Mouse (Mus musculus) embryo, embryonic 11.5 days (tissue): Measurements from ENCODE around the gene Gm49486.
A peak's percentile ranks its signal among the peaks of the same experiment; 100 is the strongest.

Source experiments
- DNase-seq: peaks from one replicate; pipeline ENCODE4 v3.0.0-alpha.2; 2012; ENCODE audit warnings: low read depth, low spot score

The Gm49486 gene

DNA sequence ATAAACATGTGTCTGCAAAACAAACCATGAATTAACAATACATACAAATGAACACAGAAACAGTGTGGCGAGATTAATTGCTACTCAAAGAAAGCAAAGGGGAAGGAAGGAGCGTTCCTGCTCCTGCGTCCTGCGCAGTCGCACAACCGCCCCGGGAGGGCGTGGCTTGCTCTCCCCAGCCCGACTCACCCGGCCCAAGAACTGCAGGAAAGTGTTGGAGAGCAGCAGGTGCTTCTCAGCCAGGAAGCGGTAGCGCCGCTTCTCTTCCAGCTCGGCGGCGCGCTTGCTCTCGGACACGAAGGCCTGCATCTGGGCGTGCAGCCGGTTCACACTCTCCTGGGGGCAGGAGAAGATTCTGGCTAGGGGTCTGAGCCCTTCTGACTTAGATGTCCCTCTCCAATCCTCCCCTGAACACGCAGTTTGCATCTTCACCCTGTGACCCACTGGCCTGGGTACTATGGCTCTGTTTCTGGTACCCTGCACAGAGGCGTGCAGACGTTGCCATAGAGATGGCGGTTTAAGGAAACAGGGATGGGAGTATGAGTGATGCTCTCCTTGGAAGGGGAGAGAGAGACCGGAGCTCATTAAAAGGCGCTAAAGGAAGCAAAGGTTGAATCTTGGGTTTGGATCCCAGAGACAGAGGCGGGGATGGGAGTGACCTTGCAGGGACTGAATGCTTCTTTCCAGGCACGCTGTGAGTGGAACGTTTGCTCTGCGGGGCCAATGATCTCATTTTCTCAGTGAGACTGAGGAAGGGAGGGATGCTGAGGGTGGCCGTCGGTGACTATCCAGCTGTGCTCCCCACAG, 41.3 kb downstream of the Gm49486 start:
- DNase-seq, result peak; percentile 61

DNA sequence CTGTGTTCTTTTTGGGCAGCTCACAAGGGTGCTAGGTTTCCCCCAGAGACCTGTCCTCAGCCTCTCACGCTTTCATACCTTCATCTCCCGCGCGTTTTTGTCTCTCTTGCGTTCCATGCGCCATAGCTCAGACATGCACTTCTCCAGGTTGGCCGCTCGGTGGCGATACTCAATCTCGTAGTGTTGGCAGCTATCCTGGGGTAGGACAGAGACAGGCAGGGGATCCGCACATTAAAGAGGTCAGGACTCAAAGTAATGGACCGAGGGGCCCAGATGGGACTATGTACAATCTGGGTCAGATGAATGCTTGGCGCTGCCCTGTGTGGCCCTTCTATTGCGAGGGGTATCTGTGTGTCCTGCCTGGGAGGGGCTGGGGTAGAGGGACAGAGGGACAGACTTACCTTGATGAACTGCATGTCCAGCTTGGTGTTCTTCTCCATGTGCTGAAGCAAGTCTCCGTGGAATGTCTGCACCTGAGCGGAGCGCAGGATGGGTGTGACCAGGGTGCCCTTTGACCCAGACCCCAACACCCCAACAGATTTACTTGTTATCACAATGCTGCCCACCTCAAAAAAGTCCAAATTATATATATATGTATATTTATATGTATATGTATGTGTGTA, 42.0 kb downstream of the Gm49486 start:
- no peak for DNase-seq

DNA sequence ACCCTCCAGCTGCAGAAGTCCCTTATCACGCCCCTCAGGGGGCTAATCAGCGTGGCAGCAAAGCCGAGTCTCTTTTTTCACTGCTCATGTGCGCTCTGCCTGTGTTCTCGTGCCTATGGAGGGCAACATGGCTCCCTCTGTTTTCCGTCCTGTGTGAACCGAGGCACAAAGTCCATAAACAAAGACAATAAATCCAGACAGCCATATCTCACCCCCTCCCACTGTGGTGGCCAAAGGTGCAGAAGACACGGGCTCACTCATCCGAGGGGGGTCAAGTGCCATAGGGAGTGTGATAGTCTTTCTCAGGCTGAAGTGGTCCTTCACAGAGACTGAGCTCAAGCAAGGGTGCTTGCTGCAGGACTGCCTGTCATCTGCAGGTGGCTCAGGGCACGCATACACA, 43.8 kb downstream of the Gm49486 start:
- no peak for DNase-seq

DNA sequence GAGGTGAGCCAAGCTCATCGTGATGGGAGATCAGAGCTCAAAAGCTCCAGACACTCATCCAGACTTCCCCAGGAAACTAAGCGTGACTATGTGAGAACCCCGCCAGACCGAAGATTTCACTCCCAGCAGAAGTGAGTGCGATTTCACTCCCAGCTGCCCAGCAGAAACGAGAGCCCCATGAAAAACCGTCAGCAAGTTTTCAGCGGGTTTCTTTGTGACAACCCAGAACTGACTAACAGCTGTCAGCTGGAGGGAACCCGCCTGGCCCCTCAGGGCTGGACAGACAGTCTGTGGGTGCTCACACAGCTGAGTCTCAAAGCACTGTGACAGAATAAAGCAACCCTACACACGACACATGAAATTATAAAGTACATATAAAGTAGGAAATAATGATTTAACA, 48.5 kb downstream of the Gm49486 start:
- DNase-seq, result no peak

DNA sequence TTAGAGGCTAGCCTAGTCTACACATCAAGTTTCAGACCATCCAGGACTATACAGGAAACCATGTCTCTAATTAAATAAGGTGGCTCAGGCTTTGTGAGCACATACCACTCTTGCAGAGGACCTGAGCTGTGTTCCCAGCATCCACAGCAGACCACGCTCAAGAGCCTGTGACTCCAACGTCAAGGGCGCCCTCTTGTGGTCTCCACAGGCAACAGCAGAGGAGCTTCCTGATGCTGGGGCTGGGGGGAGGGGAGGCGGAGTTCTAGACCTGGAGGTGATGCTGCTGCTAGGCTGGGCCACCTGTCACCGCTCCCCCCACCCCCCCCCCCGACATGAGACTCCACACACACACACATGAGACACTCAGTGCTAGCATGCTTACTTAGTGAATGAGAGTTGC, 51.0 kb downstream of the Gm49486 start:
- DNase-seq, result no peak

DNA sequence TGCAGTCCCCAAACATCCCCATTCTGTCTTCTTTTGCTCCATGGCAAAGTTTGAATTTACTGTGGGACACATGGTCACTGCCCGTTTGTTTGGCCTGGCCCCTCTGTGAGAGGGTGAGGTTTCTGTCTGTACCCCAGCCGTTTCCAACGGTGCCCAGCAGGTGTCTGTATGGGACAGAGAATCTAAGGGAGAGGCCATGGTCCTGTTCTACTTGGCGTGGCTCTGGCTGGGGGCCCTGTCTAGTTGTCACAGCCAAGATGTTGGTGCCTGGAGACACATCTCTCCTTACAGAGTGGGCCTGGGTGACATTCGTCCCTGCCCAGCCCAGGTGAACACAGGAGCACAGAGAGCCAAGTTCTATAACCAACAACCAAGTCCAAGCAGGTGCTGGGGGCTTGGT, 51.7 kb downstream of the Gm49486 start:
- DNase-seq, result no peak

DNA sequence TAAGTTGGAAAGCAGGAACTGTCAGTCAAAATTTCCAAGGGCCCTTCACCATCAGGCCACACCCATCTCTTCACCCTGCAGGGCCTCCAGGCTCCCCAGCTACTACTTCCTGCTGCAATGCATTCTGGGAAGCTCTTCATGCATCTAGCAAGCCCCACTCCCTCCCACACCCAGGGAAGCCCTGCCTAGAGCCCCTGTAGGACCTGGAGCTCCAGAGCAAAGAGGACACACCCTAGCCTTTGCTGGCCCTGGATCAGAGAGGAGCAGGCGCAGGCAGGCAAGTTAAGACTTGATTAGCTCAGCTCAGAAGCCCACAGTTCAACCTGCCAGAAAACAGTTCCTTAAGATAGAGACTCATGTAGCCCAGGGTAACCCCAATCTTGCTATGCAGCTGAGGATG, 52.2 kb downstream of the Gm49486 start:
- no peak for DNase-seq

DNA sequence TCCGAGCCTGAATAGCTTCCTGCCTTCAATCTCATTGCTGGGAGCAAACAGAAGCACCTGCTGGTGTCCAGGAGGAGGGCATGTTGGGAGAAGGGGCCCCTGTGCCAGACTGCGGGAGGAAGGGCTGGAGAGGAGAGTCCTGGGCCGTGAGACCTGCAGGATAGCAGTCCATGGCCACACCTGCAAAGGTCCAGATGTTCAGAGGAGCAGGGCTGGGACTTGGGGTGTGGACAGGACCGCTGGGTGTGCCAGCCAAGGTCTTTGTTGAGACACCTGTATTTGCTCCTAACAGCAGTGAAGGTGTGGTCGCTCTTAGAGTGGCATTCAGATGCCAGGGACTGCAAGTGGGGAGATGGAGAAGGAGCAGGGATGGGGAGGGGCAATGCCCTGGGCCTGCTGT, 53.2 kb downstream of the Gm49486 start:
- no peak for DNase-seq

DNA sequence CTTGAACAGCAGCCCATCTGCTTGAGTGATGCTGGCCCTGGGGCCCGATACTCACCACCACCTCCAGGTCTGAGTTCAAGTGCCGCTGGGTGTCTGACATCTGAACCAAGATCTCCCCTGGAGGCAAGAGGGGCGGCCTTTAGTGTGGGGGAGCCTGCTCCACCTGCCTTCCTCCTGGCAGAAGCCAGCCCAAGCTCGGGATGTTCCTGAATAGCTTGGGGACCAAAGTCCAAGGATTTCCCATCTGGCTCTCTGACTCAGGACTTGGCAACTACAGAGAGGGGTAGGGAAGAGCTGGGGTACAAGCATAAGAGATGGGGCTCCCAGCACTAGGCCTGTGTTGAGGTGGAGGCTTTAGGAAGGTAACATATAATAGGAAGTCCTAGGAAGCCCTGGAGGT, 54.2 kb downstream of the Gm49486 start:
- DNase-seq, result no peak

DNA sequence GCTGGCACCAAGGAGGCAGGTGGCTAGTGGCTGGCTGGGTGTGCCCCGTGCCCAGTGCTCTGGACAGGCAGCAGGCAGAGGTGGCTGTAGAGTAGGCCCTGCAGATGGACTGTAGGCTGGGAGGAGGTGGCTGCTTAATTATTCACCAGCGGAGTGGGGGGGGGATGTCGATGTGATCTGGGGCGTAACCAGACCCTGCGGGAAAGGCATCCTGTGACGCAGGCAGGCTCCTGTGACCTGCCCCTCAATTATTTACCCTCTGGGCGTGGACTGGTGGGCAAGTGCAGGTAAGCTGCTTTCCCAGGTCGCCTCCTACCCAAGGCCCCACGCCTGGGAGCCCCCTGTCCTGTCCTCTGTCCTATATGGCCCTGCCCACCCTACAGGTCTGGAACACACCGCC, 56.2 kb downstream of the Gm49486 start, which contains the start of gene Baiap2l2:
Gene Baiap2l2 (minus strand): TSS at position 139 of the 400 bp plus-strand sequence.
- no peak for DNase-seq

DNA sequence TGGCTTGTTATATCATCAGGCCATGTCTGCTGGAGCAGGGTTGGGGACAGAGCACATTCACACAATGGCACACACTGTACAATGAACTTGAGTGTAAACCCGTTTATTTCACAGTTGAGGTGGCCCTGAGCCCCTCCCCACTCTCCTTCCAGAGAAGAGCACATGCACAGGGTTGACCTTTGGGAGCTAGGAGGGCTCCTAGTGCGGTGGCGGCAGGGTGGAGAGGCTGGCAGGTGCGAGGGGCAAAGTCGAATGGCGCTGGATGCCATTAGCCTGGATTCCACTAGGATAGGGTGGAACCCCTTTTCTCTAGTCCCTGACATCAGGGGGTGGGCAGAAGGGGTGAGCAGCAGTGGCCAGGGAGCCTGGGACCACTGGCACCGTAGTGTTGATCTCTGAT, 57.0 kb downstream of the Gm49486 start:
- no peak for DNase-seq

DNA sequence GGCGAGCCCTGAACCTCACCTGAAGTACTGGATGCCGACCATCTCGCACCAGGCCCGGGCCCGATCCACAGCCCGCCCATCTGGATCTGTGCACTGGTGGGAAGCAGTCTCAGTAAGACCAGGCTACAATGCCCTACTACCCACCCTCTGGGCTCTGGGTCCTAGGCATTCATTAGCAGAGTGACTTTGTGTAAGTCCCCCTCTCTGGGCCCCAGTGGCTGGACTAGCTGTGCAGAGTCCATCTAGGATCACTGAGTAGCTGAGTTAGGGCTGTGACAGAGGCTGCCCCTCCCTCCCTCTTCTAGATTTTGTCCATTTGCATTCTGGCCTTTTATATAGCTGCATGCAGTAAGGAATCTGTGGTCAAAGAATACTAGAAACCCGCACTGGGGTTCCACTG, 57.9 kb downstream of the Gm49486 start:
- DNase-seq, result no peak

DNA sequence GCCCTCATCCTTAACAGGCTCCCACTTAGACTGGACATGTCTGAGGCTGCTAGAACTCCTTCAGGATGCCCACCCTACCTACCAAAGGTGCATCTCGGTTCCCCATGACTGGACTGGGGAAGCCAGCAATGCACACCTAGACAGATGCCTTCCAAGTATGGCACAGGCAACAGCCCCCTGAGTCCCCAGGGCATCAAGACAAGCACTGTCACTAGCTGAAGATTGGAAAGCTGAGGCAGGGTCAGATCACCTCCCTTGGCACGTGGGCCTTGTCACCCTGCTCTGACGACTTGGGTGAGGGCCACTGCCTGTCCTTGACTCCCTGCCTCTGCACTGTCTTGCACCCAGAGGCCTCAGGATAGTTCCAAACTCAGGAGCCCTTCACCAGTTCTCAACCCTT, 59.2 kb downstream of the Gm49486 start:
- DNase-seq, result no peak

DNA sequence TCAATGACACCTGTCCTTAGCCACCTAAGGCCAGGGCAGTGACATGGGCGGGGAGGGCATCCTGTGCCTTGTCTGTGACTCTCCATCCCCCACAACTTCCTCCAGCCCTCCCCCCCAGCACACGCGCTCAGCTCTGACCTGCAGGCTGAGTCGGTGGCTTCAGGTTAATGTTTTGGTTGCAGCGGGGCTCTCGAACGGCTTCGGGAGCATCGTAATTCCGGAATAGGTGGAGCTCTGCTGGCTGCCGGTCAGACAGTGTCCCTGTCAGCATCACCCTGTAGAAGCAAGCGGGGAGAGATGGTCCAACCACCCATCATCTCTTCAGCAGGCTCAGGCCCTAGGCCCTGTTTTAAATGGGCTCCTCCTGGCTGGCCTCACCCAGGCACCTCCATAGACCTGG, 60.2 kb downstream of the Gm49486 start:
- no peak for DNase-seq

DNA sequence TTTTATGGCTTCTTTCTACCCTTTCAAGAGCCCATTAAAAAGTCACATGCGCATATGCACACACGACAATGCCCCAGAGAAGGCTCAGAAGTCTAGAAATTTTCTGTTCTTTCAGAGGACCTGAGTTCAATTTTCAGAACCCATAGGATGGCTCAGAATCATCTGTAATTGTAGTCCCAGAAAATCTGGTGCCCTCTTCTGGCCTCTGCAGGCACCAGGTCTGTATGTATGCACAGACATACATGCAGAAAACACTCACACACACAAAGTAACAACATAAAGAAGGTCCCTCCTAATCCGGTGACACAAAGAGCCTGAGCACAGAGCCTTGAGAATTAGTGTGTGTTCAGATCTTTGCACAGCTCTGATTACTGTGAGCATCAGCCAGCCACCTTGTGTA, 61.1 kb downstream of the Gm49486 start:
- no peak for DNase-seq

DNA sequence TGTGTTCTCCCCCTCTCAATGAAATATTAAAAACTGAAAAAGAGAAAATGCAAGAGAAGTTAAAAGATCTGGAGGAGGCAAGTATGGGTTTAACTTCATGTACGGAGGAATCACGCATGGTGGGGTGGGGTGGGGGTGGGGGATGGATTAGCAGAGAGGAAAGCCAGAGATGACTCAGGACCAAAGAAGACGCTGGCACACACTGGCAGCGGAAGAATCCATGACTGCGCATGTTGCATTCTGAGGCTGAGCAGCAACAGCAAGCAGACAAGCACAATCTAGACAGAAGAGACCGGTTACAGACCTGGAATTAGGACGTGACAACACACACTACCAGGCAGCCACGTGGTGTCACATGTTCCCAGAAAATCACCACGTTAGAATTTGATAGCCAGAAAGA, 63.6 kb downstream of the Gm49486 start:
- DNase-seq, result no peak

DNA sequence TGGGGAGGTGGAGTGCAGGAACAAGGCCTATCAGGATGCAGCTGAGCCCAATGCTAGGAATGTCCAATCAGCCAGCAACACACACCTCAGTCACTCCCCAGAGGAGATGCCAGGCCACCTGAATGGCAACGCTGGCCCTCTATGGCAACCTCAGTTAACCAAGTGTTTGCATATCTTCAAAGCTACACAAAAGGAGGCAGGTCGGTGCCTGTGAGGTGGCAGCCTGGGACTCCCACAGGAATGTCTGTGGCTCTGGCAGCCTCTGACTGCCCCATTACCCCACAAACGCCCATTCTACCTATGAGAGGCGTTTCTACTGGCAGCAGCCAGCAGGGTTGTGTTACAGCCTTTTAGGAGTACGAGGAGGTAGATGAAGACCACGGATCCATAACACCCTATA, 69.4 kb downstream of the Gm49486 start:
- no peak for DNase-seq

DNA sequence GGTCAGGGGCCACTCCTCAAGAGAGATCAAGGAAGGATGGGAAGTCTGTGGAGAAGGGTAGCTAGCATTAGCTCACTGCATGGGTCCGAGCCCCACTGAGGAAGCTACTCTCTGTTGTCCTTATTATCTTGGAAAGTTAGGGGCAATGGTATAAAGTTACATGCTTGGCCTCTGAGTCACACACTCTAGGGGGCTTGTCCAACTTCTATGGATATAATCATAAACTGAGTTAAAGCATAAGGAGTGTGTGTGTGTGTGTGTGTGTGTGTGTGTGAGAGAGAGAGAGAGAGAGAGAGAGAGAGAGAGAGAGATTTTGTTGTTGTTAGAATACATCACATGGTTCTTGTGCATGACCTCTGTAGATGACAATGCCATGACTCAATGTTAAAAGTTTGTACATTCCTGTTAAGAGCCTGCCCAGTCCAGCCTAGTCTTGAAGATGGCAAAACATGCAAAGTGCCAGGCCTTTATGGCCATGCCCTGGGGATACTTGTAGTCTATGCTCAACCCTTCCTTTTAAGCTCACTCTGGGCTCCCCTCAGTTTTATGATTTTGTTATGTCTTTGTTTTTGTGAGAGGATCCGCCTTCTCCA, 70.5 kb downstream of the Gm49486 start:
- no peak for DNase-seq

DNA sequence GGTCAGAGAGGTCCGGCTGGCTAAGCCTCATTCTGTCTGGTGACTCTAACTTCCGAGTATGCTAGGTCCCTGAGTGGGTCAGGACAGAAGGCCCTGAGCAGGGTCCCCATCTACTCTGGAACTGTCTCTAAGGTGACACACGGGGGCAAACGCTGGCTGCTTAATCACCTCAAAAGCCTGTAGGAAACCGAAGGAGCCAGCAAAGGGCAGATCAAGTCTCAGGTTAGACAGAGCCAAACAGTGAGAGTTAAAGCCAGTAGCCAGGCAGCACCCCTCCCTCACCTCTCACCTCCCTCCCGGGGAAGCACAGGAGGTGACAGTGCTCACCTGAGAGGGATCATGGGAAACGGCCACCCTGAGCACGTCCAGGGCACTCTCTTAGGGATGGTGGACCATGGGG, 74.5 kb downstream of the Gm49486 start:
- no peak for DNase-seq

DNA sequence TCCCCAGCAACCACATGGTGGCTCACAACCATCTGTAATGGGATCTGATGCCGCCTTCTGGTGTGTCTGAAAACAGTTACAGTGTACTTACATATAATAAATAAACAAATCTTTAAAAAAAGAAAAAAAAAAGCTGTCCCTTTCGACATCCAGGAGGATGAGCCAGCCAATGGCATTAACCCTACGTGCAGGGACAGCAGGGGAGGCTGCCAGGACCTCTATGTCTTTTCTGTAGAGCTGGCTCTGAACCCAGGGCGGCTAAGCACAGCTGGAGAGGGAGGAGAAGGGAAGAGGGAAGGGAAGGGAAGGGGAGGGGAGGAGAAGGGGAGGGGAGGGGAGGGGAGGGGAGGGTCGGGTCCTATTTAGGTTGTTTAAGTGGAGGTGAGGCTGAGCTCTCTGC, 75.6 kb downstream of the Gm49486 start:
- DNase-seq, result no peak

DNA sequence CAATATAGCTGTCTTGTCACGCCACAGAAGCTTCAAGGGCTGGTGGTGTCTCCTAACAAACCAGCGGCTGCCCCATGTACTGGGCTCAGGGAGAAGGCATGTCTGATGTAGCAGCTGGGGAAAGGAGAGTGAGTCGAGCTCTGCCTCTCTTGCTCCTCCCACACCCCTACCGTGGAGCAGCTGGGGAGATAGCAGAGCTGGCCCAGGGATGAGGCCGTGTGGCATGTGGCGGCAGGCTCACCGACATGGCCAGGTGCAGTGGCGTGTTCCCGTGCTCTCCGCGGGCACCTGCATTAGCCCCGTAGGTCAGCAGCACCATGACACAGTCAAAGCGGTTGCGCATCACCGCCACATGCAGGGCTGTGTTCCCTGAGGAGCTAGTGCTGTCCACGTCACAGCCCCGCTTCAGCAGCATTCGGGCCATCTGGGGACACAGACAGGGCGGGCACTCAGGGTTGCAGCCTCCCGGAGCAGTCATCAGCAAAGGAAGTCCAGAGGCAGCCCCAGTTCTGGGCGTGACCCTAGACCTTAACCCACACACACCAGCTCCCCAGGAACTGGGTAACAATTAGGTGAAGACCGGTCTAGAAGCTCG, 76.9 kb downstream of the Gm49486 start:
- no peak for DNase-seq
